Mouse (Mus musculus) megakaryocyte, embryonic 14.5 days (primary cell): ENCODE results near the gene Ccn1. TPM values are rescaled to one million over a fixed set of nuclear protein-coding genes. Genes with fewer than 3 reads are reported as not detected.

Source experiments
- H3K27me3 ChIP-seq: replicated peaks from 2 replicates; pipeline ENCODE3; 2012; ENCODE audit warnings: inconsistent platforms
- H3K36me3 ChIP-seq: replicated peaks from 2 replicates; pipeline ENCODE3; 2012; ENCODE audit warnings: low read length, inconsistent platforms, mixed read lengths
- H3K4me1 ChIP-seq: 2 replicates; pipeline ENCODE4 v1.6.1; 2012; ENCODE audit warnings: inconsistent platforms
- H3K4me3 ChIP-seq: replicated peaks from 2 replicates; pipeline ENCODE3; 2012; ENCODE audit warnings: moderate library complexity, mild to moderate bottlenecking, inconsistent platforms
- H3K9me3 ChIP-seq: 2 replicates; pipeline ENCODE4 v1.6.1; 2012; ENCODE audit warnings: inconsistent platforms
- FLI1 ChIP-seq: IDR thresholded peaks from 2 replicates; pipeline ENCODE4 v1.6.1; 2012; ENCODE audit warnings: low read length, inconsistent platforms, mixed read lengths
- GATA1 ChIP-seq: IDR thresholded peaks from 3 replicates; pipeline ENCODE4 v1.6.1; 2012; ENCODE audit warnings: mixed read lengths, low read length, inconsistent platforms, borderline replicate concordance
- polyA plus RNA-seq: library from polyadenylated mRNA; stranded (reverse); fragments of >175 nt; gene quantifications from 2 replicates; pipeline ENCODE4 v1.2.3, GENCODE M21; 2012; ENCODE audit warnings: low replicate concordance; ENCODE audit not compliant: insufficient read depth

The Ccn1 gene
- polyA plus RNA-seq, 1 experiment, result 0.22 TPM

GRCm38 (mm10) chr3:145641036-145641685, 8.6 kb downstream of the Ccn1 start:
- H3K27me3 ChIP-seq, result peaks cover 44% of the 10 kb centered on the region
- H3K9me3 ChIP-seq, result 0 out of 2 replicates have a peak, but pooled peaks cover 3% of the 10 kb centered on the region
- TF ChIP-seq FLI1 (no peak), GATA1 (no peak)
- H3K36me3 ChIP-seq, result no peaks in the 10 kb centered on the region
- H3K4me3 ChIP-seq, result no peak overlapping the region
- H3K4me1 ChIP-seq, result peaks cover 8% of the 10 kb centered on the region

GRCm38 (mm10) chr3:145640583-145640982, 9.2 kb downstream of the Ccn1 start:
- TF ChIP-seq GATA1 (no peak), FLI1 (no peak)
- Histone ChIP-seq H3K36me3 (no peaks in the 10 kb centered on the region), H3K4me3 (no peak overlapping the region), H3K27me3 (peaks cover 40% of the 10 kb centered on the region), H3K9me3 (0 out of 2 replicates have a peak, but pooled peaks cover 3% of the 10 kb centered on the region), H3K4me1 (peaks cover 8% of the 10 kb centered on the region)

- Histone ChIP-seq H3K9me3 (0 out of 2 replicates have a peak, but pooled peaks cover 3% of the 10 kb centered on the region), H3K36me3 (no peaks in the 10 kb centered on the region), H3K4me3 (no peak overlapping the region), H3K27me3 (peaks cover 38% of the 10 kb centered on the region), H3K4me1 (peaks cover 8% of the 10 kb centered on the region)
- TF ChIP-seq GATA1 (no peak), FLI1 (no peak)
Measured at GRCm38 (mm10) chr3:145640170-145640569, 9.6 kb downstream of the Ccn1 start.

- Histone ChIP-seq H3K9me3 (peaks cover 21% of the 10 kb centered on the region), H3K4me3 (no peak overlapping the region), H3K27me3 (peaks cover 34% of the 10 kb centered on the region), H3K4me1 (no peaks in the 10 kb centered on the region), H3K36me3 (no peaks in the 10 kb centered on the region)
- TF ChIP-seq FLI1 (no peak), GATA1 (no peak)
Measured at GRCm38 (mm10) chr3:145634002-145634710, 15.6 kb downstream of the Ccn1 start.

- Histone ChIP-seq H3K9me3 (peaks cover 21% of the 10 kb centered on the region), H3K27me3 (peaks cover 25% of the 10 kb centered on the region), H3K4me3 (no peak overlapping the region), H3K36me3 (no peaks in the 10 kb centered on the region), H3K4me1 (no peaks in the 10 kb centered on the region)
- TF ChIP-seq FLI1 (no peak), GATA1 (no peak)
Measured at GRCm38 (mm10) chr3:145632888-145633287, 16.9 kb downstream of the Ccn1 start.

- TF ChIP-seq GATA1 (no peak), FLI1 (no peak)
- no peaks in the 10 kb centered on the region for H3K36me3 ChIP-seq
- no peaks in the 10 kb centered on the region for H3K4me1 ChIP-seq
- H3K27me3 ChIP-seq, result peaks cover 17% of the 10 kb centered on the region
- peaks cover 22% of the 10 kb centered on the region for H3K9me3 ChIP-seq
- no peak overlapping the region for H3K4me3 ChIP-seq
Measured at GRCm38 (mm10) chr3:145628643-145629042, 21.1 kb downstream of the Ccn1 start.

GRCm38 (mm10) chr3:145627830-145628229, 22.0 kb downstream of the Ccn1 start:
- H3K4me1 ChIP-seq, result no peaks in the 10 kb centered on the region
- no peaks in the 10 kb centered on the region for H3K36me3 ChIP-seq
- peaks cover 24% of the 10 kb centered on the region for H3K9me3 ChIP-seq
- H3K4me3 ChIP-seq, result no peak overlapping the region
- peaks cover 12% of the 10 kb centered on the region for H3K27me3 ChIP-seq
- TF ChIP-seq FLI1, result no peak
- no peak for TF ChIP-seq GATA1

- Histone ChIP-seq H3K4me3 (no peak overlapping the region), H3K27me3 (peaks cover 2% of the 10 kb centered on the region), H3K36me3 (no peaks in the 10 kb centered on the region), H3K4me1 (no peaks in the 10 kb centered on the region), H3K9me3 (peaks cover 22% of the 10 kb centered on the region)
- TF ChIP-seq GATA1, result no peak
- no peak for TF ChIP-seq FLI1
Measured at GRCm38 (mm10) chr3:145626063-145626462, 23.7 kb downstream of the Ccn1 start.

GRCm38 (mm10) chr3:145625546-145625945, 24.2 kb downstream of the Ccn1 start:
- TF ChIP-seq FLI1 (no peak), GATA1 (no peak)
- H3K27me3 ChIP-seq, result peaks cover 2% of the 10 kb centered on the region
- peaks cover 26% of the 10 kb centered on the region for H3K9me3 ChIP-seq
- H3K4me3 ChIP-seq, result no peak overlapping the region
- H3K36me3 ChIP-seq, result no peaks in the 10 kb centered on the region
- H3K4me1 ChIP-seq, result no peaks in the 10 kb centered on the region

GRCm38 (mm10) chr3:145624786-145625185, 25.0 kb downstream of the Ccn1 start:
- H3K36me3 ChIP-seq, result no peaks in the 10 kb centered on the region
- no peak overlapping the region for H3K4me3 ChIP-seq
- H3K4me1 ChIP-seq, result no peaks in the 10 kb centered on the region
- peaks cover 25% of the 10 kb centered on the region for H3K9me3 ChIP-seq
- peaks cover 2% of the 10 kb centered on the region for H3K27me3 ChIP-seq
- no peak for TF ChIP-seq GATA1
- TF ChIP-seq FLI1, result no peak

GRCm38 (mm10) chr3:145623047-145623446, 26.7 kb downstream of the Ccn1 start:
- TF ChIP-seq GATA1 (no peak), FLI1 (no peak)
- H3K4me3 ChIP-seq, result no peak overlapping the region
- H3K27me3 ChIP-seq, result no peaks in the 10 kb centered on the region
- no peaks in the 10 kb centered on the region for H3K36me3 ChIP-seq
- peaks cover 12% of the 10 kb centered on the region for H3K4me1 ChIP-seq
- peaks cover 28% of the 10 kb centered on the region for H3K9me3 ChIP-seq
